Mouse (Mus musculus): ENCODE data around the gene Src.

Src gene

GRCm38 (mm10) chr2:157412497-157412896, 5.7 kb upstream of the Src start:
- DNase-seq (ENCODE audit: low spot score), result no peak

GRCm38 (mm10) chr2:157417229-157417628, 1.0 kb upstream of the Src start:
- no peak for DNase-seq (ENCODE audit: low spot score)

DNA sequence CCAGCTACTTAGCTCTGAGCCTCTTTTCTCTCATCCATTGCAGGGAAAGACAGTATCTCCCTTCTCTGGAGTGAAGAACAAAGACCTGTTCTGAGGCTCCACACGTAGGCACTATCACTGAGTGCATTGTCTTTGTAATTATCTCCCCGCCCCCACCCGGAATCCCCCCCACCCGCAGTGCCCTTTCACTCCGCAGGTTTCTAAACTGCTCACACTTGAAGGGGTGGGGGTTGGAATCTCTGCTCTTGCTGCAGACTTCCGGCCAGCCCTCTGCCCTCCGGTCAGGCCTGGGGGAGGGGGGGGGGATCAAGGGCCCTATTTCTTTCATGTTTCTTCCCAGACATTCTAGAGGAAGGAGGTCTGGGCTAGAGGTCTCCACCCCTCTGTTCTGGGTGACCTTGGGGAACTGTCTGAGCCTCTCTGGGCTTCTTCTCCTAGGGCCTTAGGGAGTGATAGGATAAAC, 396 bp downstream of the Src start:
- no peak for DNase-seq (ENCODE audit: low spot score)

DNA sequence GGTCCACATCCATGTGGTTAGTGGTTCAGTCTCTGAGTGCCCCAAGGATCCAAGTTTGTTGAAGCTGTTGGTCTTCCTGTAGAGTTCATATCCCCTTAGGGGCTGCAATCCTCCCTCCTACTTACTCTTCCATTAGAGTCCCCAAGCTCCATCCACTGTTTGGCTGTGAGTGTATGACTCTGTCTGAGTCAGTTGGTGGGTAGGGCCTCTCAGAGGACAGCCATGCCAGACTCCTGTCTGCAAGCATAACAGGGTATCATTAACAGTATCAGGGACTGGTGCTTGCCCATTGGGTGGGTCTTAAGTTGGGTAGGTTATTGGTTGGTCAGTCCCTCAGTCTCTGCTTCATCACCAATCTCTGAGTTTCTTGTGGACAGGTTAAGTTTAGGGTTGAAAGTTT, 1.3 kb downstream of the Src start:
- DNase-seq (ENCODE audit: low spot score), result no peak

- peak; percentile 53 for DNase-seq (ENCODE audit: low spot score)
Observed at GRCm38 (mm10) chr2:157420404-157420803, 2.2 kb downstream of the Src start.

- DNase-seq (ENCODE audit: low spot score), result no peak
Observed at GRCm38 (mm10) chr2:157422062-157422655, 3.9 kb downstream of the Src start.

DNA sequence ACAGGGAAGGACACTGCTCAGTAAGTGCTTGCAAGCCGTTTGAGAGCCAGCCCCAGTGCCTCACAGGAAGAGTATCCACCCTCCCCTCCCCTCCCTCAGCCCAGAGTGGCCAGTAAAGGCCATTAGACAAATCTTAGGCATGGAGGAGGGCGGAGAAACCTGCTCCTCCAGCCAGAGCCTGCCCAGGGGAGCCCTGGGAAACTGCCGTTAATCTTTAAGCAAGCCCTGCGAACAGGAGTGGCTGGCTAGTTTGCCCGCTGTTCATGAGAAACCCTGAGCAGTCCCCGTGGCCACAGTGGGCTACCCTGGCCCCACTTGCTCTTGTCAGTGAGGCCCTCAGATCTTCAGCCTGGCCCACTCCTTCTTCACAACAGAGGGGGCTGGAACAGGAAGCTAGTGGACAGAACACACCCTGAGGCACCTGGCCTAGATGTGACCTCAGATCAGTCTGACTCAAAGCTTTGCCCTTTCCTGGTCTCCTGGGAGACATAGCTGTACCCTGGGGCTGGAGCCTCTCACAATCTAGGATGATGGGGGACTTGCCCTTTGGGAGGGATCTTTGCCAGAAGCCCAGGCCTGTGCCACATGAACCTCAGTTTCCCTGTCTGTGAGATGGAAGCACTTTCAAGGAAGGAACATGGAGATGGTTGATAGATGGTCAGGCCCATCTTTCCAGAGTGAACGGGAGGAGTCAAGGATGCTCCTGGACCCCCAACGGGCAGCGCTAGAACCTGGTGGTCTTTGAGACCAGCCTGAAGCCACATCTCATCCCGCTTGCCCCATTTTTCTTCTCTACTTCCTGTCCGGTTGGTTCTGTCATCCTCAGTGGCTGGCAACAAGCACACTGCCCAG, 4.8 kb downstream of the Src start:
- peak; percentile 80 for DNase-seq (ENCODE audit: low spot score)

DNA sequence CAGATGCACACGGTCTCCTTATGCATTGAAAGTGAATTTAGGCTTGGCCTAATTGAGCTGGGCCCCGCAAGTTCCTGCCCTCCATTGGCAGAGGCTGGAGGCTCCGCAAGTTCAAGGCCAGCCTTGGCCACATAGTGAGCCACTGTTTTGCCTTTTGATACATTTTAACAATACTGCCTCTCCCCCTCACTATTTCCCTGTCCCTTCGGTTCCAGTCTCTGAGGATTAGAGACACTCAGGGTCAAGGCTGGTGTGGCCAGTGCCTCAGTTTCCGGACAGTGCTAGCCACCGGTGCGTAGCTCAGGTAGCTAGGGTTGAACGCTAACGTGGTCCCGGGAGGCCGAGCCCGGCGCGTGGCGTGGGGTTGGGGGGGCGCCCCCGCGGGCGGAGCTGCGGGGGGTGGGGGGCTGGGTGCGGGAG, 5.5 kb downstream of the Src start:
- DNase-seq (ENCODE audit: low spot score), result no peak

DNA sequence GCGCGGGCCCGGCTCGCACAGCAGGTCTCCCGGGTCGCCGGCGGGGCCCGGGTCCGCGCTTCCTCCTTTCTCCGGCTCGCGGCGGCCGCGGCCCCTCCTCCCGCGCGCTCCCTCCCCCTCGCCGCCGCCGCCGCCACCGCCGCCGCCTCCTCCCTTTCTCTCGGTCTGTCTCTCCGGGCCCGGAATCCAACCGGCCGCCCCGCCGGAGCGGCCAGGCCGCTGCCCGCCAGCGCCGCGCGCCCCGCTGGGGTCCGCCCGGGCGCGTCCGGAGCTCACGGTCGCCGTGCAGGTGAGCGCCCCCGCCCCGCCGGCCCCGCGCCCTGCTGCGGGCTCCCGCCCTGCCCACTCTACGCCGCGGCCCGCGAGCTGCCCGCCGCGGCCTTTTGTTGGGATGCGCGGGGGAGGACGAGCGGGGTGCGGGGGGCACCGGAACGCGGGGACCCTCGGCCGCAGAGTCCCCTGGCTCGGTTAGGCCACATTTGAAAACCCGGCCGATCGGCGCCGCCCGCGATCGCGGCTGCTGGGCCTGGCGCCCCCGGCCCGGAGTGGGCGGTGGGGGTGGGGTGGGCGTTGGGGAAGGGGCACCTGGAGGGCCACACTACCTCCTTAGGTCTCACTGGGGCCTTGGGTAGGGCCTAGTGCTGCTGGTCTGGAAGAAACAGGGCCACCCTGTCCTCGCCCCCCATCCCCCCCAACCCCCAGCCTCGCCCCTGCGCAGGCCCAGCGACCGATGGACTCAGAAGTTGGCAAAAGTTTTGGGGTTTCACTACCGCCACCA, 6.1 kb downstream of the Src start:
- DNase-seq (ENCODE audit: low spot score), result no peak

GRCm38 (mm10) chr2:157424904-157425642, 6.8 kb downstream of the Src start:
- DNase-seq (ENCODE audit: low spot score), result no peak

- no peak for DNase-seq (ENCODE audit: low spot score)
Observed at GRCm38 (mm10) chr2:157425643-157425988, 7.4 kb downstream of the Src start.

DNA sequence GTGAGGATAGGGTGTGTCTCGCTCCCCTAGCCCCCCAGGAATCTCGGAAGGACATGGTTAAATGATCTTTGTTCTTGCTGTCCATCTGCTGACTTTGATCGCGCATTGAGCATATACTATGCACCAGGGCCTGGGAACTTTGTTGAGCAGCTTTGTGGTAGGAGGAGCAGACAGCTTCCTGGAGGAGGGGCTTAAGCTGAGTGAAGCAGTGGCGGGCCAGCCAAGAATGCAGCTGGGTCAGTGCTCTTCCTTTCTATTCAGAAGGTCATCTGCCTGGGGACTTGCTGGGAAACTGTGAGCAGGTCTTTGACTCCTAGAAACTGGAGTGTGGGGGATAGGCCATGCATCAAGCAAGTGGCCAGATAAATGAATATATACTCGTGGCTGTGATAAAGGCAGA, 7.9 kb downstream of the Src start:
- no peak for DNase-seq (ENCODE audit: low spot score)

DNA sequence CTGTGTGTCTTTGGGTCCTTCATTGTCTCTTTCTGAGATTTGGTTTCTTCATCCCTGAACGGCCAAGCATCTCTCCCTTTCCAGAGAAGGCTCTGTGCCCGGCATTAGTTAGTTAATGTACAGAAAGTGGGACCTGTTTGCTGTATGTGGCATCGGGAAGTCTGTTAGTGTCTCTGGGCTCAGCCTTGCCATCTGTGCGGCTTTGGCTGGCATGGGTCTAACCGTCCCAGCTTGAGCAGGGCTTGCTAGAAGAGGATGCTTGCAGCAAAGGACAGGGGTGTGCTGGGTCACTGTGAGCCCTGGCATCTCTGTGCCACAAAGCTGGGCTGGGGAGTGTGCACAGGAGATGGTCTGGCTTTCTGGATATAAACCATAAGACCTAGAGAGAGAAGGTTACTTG, 8.9 kb downstream of the Src start:
- DNase-seq (ENCODE audit: low spot score), result no peak

GRCm38 (mm10) chr2:157428351-157429139, 10.3 kb downstream of the Src start:
- no peak for DNase-seq (ENCODE audit: low spot score)

GRCm38 (mm10) chr2:157429735-157430134, 11.5 kb downstream of the Src start:
- DNase-seq (ENCODE audit: low spot score), result no peak

- no peak for DNase-seq (ENCODE audit: low spot score)
Observed at GRCm38 (mm10) chr2:157430667-157431429, 12.6 kb downstream of the Src start.

DNA sequence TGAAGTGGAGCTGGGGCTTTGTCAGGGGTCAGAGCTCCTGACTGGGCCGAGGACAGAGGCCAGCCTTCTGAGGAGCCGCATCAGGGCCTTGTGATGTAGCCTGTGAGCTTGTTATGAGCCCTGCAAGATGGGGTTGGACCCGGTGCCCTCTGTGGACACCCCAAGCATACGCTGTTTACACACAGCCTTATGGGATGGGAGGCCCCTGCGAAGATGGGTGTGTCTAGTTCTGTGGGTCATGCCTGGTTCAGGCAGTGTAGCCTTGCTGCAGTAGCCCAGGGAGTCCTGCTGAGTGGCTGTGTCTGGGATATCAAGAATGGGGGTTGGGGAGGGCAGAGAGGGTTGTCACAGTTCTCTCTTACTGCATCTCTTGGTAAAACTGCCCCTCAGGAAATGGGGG, 13.7 kb downstream of the Src start:
- no peak for DNase-seq (ENCODE audit: low spot score)

- no peak for DNase-seq (ENCODE audit: low spot score)
Observed at GRCm38 (mm10) chr2:157432476-157432875, 14.2 kb downstream of the Src start.

GRCm38 (mm10) chr2:157434041-157434440, 15.8 kb downstream of the Src start:
- no peak for DNase-seq (ENCODE audit: low spot score)

- DNase-seq (ENCODE audit: low spot score), result no peak
Observed at GRCm38 (mm10) chr2:157434497-157434896, 16.3 kb downstream of the Src start.

GRCm38 (mm10) chr2:157436496-157436895, 18.3 kb downstream of the Src start:
- DNase-seq (ENCODE audit: low spot score), result no peak
